Mouse (Mus musculus) cerebellum, adult 11 months (tissue): Measurements from ENCODE around the gene Cd28.
"Not testable (repeated sequence)": the region's sequence is repeated elsewhere in the genome, so short reads cannot be mapped to it uniquely, and the experiment has no call there.

Experiments used
- DNase-seq: peaks from one replicate; pipeline ENCODE4 v3.0.0; 2022

Gene Cd28

GRCm38 (mm10) chr1:60803128-60803824 is 86.7 kb downstream of the Cd28 start:
- DNase-seq, result no peak

GRCm38 (mm10) chr1:60803825-60804696 is 87.5 kb downstream of the Cd28 start:
- no peak for DNase-seq

GRCm38 (mm10) chr1:60805178-60805577 is 88.6 kb downstream of the Cd28 start:
- no peak for DNase-seq

- DNase-seq, result no peak
Measured at GRCm38 (mm10) chr1:60807748-60808147, 91.1 kb downstream of the Cd28 start.

DNA sequence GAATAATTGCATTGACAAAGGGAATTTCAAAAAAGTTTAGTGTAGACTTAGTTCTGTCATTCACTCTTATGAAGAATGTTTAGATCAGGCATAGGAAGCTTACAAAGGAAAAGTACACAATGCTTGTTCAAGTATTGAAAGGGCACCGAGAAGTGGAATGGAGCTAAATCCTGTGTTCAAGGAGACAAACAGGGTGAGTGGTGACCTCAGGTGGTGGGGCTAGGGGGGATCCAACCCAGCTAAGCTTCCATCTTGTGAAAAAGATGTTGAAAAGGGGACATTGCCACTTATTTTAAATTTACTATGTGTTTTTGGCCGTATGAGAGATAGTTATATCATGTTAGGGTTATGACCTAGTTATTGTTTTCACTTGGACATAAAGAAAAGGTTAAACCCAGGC is 91.9 kb downstream of the Cd28 start:
- no peak for DNase-seq

- no peak for DNase-seq
Measured at GRCm38 (mm10) chr1:60809166-60809565, 92.6 kb downstream of the Cd28 start.

DNA sequence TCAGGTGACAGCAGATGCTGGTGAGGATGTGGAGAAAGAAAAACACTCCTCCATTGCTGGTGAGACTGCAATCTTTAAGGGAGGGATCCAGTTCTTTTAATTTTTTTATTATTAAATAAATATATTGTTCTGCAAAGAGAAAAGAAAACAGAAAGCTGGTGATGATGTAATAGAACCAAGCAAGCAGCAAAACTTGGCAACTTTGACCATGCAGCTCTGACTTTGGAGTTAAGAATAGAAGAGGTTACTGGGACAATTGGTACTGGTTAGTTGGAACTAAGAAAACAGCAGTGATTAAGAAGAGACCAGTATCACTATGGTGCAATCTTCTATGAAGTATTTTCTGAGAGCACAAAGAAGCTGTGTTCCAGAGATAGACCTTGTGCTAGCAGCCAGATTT is 94.2 kb downstream of the Cd28 start:
- no peak for DNase-seq

GRCm38 (mm10) chr1:60811998-60812397 is 95.4 kb downstream of the Cd28 start:
- DNase-seq, result no peak

DNA sequence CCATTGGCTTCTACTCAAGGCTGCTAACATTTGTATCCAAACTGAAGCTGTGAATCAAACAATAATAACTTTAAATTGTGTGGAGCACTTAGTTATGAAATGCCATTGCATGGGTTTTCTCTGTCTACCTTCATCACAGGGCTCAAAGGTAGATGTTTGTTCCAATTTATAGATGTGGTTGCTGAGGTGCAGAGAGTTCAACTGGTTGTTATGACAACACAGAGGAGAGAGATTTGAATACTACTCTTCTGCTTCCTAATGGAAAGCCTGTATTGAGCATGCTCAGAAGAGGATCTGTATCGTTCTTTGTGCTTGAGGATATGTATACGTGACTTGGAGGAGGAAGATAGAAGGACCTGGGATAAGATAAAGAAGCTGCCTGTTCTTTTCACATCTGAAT is 96.8 kb downstream of the Cd28 start:
- DNase-seq, result no peak

DNA sequence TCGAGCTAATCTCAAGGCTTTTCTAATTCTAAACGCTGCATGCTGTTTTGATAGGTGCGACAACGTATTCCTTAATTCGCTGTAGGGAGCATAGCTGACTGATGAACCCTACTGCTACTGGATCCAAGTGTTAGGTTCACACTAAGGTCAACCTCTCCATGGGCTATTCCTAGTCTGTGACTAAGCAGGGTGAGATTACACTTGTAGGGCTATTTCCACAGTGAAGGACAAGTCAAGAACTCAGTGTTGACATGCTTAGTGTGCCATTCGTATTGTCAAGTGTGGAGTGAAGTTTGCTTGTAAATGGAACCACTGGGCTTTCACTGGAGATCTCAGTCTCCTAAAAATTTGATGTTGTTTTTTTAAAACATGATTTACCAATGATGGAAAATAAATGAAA is 99.3 kb downstream of the Cd28 start:
- DNase-seq, result no peak

DNA sequence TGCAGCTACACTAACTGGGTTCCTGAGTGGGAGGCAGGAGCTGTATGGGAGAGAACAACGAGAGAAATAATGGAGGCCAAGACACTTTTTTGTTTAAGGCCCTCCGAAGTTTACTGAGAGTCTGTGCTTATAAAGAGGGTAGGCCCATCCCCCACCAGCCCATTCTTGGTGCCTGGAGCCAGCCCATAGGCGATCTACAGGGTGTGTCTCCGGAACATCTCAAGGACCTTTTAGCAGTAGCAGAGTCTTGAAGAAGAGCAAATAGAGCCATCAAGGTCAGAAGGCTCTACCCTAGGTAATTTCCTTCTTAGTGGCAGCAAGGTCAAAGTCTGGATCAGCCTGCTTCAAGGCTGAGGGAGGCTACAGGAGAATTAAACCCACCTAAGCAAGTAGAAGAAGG is 101.9 kb downstream of the Cd28 start:
- DNase-seq, result not testable (repeated sequence)

- DNase-seq, result no peak
Measured at GRCm38 (mm10) chr1:60819993-60820392, 103.4 kb downstream of the Cd28 start.

DNA sequence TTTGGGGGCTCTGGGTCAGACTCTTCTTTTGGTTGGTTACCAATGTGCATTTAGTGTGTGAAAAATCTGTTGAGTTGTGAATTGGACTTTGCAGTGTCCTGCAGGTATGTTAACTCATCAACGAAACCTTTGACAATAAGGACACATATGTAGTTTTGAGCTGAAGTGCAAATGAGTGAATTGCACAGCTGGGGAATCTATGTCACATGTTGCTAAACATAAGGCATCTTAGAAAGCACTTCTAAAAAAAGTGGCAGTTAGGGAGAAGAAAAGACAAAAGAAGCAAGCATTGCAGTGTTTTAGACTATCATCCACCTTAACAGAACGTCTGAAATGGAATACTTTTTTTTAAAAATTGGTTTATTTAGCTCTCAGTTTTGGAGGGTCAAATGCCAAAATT is 104.4 kb downstream of the Cd28 start:
- DNase-seq, result no peak

DNA sequence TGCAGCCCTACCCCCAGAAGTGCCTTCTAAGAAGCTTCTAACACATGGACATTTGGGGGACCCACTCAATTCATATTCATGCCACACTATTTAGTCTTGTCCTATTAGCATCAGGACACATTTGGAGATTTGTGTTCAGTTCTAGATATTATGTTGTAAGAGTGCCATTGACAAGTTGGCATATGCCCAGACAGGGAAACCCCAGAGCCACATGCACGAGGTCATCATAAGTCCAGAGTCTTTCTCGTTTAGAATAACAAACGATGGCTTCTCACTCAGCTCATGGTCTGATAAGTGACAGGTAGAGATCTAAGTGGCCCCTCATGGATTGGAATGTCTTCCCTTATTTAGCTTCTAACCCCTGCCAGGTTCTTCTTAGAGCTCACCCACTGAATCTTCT is 105.0 kb downstream of the Cd28 start:
- DNase-seq, result no peak
